Mouse (Mus musculus) T-helper 17 cell (primary cell): ENCODE data around the gene Zfand3.

Experiments
- in situ Hi-C, 2 experiments: fragments of 300-600 bp; cut with MboI, MseI; formaldehyde crosslinking; loops; 1 replicate in 1 of 2; 2 replicates in 1 of 2; pipeline ENCODE4 v1.15.1; 2025; ENCODE audit warnings: high pct_unique_total_duplicates in 2 of 2

The Zfand3 gene

DNA sequence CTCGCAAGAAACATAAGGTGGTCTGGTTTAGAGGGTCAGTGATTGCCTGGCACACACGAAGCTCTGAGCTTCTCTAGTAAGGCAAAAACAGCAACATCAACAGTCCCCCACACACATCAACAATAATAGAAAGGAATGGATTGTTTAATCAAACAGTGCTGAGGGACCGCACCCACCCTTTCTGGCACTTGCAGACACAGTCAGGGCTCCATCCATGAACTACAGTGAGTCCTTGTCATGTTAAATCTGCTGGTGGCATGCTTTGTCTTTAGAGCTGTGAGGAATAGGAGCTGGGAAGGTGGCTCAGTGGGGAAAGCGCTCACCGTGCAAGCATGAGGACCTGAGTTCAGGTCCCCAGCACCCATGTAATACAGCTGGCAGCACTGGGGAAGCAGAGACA is 8.5 kb upstream of the Zfand3 start:
- in situ Hi-C loops, result loop anchor here in 1 of 2 experiments (10.0 kb wide), 1 partner anchor 981 kb away; no protein-coding TSS in a partner anchor

DNA sequence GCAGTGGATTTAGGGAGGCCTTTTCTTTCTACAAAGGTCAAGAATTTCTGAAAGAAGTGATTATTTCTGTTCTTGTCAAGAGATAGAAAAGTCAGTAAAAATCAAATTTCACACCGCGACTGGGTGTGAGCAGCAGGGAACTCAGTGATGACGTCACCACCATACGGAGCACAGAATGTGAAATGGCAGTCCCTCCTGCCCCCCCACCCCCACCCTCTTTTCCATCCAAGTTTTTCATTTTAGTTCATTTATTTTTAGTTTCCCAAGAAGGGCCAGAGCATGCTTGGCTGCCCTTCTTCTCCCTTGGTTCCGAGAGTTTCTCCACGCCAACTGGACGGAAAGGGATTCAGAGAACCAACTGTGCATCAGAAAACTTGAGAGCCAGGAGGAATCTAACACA is 6.8 kb upstream of the Zfand3 start:
- in situ Hi-C loops, result loop anchor here in 1 of 2 experiments (10.0 kb wide), 1 partner anchor 983 kb away; no protein-coding TSS in a partner anchor

DNA sequence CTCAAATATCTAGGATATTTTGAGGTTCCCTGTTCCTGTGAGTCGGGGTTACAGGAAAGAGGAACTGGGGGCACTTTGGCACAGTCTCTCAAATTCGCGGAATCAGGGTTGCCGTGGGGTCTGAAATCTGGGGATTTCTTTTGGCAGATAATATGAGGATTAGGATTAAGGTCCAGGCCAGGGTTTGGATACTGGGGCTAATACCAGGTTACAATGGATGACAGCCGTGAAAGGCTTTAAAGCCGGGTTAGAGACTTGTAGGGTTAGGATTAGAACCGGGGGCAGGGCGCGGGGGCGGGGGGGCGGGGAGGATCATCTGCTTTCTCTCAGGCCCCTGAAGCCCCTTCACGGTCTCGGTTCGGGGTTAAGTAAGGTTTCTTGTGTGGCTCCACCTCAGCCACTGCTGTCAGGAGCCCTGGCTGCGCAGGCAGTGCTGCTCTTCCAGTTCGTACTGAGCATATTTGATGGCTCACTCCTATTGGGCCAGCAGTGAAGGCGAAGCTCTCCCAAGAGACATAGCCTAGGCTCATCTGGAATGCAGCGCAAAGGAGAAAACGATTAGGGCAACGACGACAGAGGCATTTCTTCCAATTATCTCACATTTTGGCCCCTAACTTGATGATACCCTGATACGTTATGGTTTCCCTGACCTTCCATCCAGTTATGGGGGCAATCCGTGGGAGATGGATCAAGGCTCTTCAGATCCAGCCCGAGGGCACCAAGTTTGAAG is 5.8 kb upstream of the Zfand3 start:
- in situ Hi-C loops, result loop anchor here in 1 of 2 experiments (10.0 kb wide), 1 partner anchor 984 kb away; no protein-coding TSS in a partner anchor

DNA sequence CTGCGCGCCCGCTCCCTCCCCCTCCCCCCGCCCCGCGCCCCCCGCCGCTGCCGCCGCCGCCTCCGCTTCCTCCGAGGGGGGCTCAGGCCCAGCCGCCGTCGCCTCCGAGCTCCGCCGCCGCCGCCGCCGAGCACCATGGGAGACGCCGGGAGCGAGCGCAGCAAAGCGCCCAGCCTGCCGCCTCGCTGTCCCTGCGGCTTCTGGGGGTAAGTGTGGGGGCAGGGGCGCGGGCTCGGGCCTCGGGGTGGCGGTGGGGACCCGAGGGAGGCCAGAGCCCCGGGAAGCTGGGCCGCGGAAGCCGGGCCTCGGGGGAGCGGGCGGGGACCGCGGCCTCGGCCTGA is 540 bp downstream of the Zfand3 start:
- in situ Hi-C loops, result loop anchor here in 1 of 2 experiments (10.0 kb wide), 1 partner anchor 450 kb away; the partner anchor contains the start of gene Tmem217

DNA sequence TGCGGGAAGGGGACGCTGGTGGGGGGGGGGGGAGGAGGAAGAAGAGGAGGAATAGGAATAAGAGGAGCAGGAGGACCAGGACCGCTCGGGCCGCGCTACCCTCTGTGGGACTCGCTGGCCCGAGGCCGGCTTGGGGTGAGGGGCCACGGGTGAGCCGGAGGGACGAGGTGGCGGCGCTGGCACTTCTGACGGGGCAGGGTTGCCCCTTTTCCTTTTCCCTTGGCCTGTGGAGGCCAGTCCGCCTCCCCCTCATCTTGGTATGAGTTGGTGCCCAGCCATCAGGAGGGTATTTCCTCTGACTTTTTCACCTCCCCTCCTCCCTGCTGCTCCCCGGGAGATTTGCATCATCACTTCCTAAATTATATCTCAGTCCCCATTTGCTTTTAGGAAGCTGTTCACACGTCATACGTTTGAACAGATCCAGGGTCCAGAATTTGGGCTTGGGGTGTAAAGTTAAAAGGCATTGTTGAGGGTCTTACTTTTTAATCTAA is 963 bp downstream of the Zfand3 start:
- in situ Hi-C loops, result loop anchor here in 1 of 2 experiments (10.0 kb wide), 1 partner anchor 451 kb away; the partner anchor contains the start of gene Tmem217

DNA sequence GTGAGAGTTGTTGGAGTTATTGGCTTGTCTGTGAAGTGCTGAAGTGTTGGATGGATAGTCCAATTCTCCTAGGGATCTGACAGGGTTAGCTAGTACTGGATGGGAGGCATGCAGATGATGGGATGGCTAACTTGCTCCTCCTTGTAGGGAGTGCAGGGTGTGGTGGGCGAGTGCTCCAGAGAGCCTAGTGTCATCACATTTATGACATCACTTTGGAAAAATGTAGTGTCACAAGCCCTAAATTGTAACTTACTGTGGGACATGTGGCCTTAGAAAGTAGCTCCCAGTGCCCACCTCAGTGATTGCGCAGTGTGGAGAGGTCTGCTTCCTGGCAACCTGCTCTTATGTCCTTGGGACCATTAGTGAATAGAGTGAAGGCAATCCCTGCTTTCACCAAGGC is 2.3 kb downstream of the Zfand3 start:
- in situ Hi-C loops, result loop anchor here in 1 of 2 experiments (10.0 kb wide), 1 partner anchor 452 kb away; the partner anchor contains the start of gene Tmem217

DNA sequence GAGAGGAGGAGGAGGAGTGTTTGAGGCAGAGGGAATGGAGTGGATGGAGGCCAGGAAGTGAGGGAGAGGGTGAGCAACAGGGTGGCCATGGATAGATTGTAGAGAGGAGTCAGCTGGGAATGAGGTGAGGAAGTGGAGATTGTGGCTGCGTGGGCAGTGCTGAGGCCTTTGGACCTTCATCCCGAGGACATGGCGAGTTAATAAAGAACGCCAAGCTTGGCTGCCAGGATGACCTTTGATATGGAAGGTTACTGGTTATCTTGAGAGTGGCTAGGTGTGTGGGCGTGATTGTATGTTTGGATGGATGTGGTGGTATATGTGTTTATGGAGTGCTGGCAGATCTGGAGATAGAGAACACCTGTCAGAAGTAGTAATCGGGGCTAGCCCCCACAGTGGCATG is 3.4 kb downstream of the Zfand3 start:
- in situ Hi-C loops, result loop anchor here in 1 of 2 experiments (10.0 kb wide), 1 partner anchor 453 kb away; the partner anchor contains the start of gene Tmem217

DNA sequence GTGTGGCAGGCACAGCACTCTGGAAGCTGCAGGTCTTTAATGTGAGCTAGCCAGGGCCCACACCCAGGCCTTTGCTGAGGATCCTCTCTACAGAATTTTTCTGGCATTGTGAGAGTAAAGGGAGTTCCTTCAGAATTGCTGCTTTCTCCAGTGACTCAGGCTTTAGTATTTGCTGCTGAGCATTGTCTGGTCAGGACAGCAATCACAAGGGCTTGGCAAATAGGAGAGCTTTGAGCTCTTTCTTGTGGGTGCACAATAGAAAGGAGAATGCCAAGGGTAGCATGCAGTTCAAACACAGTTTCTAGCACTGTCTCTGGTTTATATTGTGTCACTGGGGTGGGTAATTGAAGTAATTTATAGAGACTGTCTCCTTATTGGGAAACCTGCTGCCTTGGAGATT is 3.9 kb downstream of the Zfand3 start:
- in situ Hi-C loops, result loop anchor here in 1 of 2 experiments (10.0 kb wide), 1 partner anchor 454 kb away; the partner anchor contains the start of gene Tmem217

DNA sequence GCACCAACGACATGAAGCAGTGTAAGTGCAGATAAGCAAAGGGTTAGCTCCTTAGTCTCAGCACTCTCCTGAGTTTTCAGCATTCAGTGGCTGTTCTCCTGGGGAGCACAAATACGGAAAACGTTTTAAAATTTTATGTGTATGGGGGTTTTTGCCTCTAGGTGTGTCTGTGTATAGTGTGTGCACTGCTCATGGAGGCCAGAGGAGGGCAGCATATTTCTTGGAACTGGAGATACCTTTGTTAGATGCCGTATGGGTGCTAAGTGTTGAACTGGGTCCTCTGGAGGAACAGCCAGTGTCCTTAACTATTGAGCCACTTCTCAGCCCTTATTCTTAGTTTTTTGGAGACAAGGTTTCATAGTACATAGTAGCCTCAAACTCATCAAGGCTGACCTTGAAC is 10.1 kb downstream of the Zfand3 start:
- in situ Hi-C loops, result no loop called here

DNA sequence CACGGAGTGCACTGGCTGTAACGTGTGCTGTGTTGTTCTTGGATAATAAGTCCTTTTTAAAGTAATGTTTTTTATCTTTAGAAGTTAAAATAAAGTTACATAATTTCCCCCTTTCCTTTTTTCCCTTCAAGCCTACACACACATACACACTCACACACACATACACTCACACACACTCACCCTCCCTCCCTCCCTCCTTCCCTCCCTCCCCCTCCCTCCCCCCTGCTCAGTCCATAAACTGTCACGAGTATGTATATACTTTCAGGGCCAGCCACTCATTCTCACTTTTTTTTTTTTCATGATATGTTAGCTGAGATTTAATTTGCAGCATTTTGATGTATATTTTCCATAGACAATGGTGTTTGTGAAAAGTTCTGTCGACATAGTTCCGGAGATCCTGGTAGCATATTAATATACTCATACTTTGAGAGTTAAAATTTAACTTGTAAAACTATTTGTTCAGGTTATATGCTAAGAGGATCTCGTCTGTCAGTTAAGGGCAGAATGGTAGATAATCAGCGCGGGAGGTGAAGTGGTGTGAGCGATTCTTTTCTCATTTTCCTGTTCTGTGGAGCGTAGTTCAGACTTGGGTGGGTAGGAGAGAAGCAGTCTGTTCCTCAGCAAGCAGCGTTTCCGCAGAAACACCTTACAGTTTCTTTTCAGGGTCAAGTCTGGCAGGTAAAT is 14.5 kb downstream of the Zfand3 start:
- in situ Hi-C loops, result no loop called here

DNA sequence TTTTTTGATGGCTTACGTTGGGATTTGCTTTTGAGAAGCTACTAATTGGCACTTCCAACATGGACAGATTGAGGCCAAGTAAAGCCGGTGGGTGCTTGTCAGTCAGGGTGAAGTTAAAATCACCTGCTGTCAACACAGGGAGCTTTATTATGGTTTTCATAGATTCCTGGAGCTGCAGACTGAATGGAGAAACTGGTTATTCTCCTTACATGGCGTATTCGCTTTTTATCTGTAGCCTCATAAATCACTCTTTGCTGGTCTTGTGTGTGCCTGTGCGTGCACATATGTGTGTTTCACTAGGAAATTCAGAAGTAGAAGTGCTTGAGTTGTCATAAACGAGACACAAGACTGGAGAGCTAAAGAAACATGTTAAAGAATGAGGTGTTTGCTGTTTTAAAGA is 15.4 kb downstream of the Zfand3 start:
- in situ Hi-C loops, result no loop called here

DNA sequence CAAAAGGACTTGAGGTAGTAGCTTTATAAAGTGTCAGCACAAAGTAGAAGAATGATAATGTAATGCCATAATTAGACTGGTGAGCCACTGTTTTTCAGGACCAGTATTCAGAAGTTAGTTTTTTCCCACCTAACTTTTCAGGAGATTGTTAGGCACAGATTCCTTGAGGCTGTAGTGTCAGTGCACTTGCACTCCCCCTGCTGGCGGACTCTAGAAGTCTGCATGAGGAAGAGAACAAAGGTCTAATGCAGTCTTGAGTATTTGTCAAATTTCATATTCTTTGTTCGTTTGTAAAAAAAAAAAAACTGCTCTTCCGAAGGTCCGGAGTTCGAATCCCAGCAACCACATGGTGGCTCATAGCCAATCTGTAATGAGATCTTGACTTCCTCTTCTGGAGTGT is 20.1 kb downstream of the Zfand3 start:
- in situ Hi-C loops, result no loop called here

DNA sequence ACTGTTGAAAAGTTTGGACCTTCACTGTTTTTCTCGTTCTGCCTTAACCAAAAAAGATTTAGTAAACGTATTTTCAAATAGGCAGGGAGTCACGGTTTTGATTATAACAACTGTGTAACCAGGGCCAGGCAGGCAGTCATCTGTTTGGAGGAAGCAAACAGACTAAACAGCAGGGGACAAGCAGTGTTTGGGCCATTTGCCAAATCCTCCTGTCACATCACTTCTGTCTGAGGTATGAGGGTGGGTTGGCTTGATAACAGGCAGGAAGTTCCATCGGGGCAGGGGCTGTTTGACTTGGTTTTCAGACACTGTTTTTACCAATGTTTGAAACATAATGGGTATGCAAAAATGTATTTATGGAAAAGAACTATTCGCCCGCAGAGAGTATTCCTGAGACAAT is 22.1 kb downstream of the Zfand3 start:
- in situ Hi-C loops, result no loop called here

DNA sequence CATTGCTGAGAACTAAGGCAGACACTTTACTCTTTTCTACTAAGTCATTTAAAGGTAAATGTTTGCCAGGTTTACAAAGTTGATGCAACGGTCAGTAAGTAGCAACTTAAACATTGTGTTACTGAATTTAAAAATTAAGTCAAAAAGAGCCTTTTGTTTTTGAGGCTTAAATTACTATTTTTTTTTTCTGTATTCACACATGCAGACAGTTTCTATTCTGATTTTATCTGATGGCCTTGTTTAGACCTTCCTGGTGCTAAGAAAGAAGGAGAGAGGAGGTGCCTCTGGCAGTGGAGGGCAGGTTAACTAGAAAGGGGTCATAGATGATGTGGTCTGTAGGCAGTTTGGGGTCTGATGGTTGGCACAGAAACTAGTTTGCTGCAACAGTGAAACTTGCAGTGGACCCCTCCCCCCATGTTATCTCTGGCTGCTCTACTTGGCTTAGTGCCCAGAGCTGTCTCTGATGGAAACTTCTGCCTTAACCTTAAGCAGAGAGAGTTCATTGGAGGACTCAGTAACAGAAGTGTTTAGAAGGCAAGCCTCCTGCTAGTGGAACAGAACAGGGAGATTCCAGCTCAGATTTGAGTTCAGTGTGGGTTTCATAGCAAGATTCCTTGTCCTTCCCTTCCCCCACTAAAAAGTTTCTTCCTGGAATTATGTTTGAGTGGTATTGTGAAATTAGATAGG is 23.0 kb downstream of the Zfand3 start:
- in situ Hi-C loops, result no loop called here

DNA sequence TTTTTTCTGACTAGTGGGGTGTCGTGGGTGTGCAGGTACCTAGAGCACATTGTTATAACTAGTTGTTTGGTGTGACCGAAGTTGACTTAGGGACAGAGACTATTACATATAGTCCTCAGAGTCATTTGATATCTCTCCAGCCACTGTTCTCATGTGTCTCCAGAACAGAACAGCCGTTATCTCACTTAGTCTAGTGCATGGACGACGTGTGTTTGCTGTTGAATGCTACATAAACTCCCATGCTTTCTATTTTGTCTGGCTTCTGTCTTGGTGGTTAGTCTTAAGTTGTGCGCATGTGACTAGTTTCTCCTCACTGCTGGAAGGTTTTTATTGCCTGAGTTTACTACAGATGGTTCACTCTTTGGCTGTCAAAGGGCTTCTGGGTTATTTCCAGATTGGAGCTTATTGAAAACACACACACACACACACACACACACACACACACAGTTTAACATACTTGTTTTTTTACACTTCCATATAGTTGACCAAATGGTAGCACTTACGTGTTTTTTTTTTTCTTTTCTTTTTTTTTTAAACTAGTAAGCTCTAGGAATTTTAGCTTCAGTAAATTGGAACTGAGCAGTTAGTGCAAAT is 25.2 kb downstream of the Zfand3 start:
- in situ Hi-C loops, result no loop called here

DNA sequence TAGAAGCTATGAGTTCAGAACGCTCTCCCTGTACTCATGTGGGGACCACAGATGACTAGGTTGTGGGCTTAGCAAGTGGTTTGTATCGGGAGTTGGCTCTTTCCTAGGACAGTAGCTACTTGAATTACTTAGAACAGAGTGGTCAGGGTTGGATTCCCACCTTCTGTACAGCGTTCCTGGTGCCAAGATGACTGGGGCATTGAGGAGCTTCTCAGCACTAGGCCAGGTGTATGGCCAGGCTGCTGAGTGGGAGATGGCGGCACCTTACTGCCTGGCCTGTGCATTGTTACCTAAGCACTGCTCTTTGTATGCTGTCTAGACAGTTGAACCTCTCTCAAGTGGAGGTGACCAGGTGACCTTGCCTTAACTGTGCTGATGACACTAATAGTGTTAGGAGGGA is 28.3 kb downstream of the Zfand3 start:
- in situ Hi-C loops, result no loop called here

DNA sequence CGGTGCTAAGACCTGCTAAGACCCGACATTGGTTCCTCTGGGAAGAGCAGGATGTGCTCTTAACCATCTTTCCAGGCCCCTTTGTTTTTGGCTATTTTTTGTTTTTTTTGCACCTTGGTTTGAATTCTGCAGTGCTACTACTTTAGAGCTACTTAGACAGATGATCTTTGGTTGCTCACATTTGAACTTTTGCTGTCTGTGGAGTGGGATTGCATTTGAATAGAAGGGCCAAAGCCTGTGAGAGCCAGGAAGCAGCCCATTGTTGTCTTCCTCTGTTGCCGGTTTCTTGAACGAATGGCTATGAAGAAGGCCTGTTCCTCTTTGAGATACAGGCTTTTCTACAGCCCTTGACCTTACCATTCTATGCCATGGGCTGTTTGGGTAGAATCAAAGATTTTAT is 29.5 kb downstream of the Zfand3 start:
- in situ Hi-C loops, result no loop called here

DNA sequence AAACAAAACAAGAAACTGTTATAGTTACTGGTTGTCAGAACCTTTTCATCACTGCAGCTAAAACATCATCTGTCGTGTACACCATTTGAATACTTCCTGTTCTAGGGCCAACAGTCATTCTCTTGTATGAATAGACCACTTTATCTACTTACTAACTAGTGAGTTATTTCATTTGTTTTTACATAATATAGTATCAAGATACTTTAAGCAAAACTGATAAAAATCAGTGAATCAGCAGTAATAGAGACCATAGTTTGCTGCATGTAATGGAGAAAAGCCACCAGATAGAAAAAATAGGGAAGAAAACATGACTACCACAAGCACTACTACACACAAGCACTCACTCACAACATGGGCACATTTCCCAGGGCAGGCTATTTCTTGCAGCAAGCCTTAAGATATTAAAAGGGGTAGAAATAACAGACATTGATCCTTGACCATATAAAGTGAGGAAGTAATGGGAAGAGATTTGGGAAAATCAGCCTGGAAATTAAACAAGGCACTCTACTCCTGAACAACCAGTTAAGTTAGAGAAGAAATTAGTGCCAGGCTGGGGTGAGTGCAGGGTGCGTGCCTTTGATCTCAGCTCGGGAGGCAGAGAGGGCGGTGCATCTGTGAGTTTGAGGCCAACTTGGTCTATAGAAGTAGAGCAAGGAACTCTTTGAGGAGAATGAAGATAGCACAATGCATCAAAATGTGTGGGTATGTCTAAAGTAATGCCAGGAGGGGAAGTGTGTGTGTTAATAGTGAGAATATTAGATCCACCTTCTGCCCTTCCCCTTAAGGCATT is 30.9 kb downstream of the Zfand3 start:
- in situ Hi-C loops, result no loop called here

DNA sequence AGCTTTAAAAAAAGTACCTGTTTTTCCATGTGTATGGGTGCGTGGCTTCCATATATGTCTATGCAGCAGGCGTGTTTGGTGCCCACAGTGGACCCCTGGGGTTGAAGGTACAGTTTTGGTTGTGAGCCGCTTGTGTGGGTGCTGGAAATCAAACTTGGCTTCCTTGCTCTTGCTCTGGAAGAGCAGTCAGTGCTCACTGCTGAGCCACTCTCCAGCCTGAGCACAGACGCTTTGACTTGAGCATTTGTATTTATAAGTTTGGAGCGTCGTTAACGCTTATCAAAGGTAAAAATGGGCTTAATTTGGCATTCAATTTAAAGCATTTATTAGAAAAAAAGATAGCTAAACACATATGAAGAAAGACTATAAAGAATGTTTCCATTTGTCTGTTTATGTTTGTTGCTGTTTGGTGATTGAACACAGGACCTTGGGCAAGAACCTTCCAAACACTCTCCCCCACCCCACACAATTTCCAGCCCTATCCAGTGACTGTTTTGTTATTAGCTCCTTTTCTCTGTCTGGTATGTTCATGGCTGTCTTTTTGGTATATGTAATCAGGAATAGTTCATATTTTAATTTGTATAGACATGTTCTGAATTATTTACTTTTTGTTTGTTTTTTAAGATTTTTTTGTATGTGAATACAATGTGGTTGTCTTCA is 38.8 kb downstream of the Zfand3 start:
- in situ Hi-C loops, result no loop called here

DNA sequence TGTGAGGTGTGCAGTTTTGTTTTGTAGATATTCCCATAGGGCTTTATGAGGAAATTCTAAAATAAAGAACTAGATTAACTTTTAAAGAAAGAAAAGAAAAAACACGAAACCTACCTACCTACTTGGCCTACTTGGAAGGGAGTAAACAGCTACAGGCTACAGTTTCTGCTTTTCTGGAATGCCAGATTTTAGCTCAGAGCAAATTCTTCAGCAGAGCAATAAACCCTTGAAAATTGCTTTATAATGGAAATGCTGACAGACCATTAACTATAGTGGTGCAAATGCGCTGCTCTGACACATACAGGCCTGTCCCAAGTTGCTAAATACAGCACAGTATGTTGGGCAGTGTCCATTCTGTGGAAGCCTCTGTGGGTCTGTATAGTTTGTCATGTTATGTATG is 40.6 kb downstream of the Zfand3 start:
- in situ Hi-C loops, result no loop called here
